Mouse (Mus musculus) heart, embryonic 11.5 days (tissue): ENCODE data around the gene Gorasp1. TPM values are rescaled to one million over a fixed set of nuclear protein-coding genes. Genes with fewer than 3 reads are reported as not detected.

ENCODE experiments used
- ATAC-seq: fragments of 200-750 bp; cut with Nextera tagmentation; replicated peaks from 2 replicates; pipeline ENCODE4 v1.8.0; 2017; ENCODE audit warnings: moderate library complexity; ENCODE audit not compliant: insufficient number of reproducible peaks, low FRiP score, low TSS enrichment
- H3K27ac ChIP-seq: fragments of 300-500 bp; sonication (generic); 2 replicates; pipeline ENCODE4 v1.5.1; 2014; ENCODE audit warnings: mild to moderate bottlenecking, low read depth, low read length
- H3K27me3 ChIP-seq: fragments of 300-500 bp; sonication (generic); 2 replicates; pipeline ENCODE4 v1.6.1; 2014; ENCODE audit warnings: mild to moderate bottlenecking, low read length, mixed read lengths; ENCODE audit not compliant: control insufficient read depth, insufficient read depth
- H3K36me3 ChIP-seq: fragments of 300-500 bp; sonication (generic); 2 replicates; pipeline ENCODE4 v1.6.1; 2014; ENCODE audit warnings: mild to moderate bottlenecking, low read length, moderate library complexity, mixed read lengths; ENCODE audit not compliant: control insufficient read depth, insufficient read depth
- H3K4me1 ChIP-seq: fragments of 300-500 bp; sonication (generic); 2 replicates; pipeline ENCODE4 v1.6.1; 2014; ENCODE audit warnings: low read length; ENCODE audit not compliant: control insufficient read depth, insufficient read depth
- H3K4me2 ChIP-seq: fragments of 300-500 bp; sonication (generic); 2 replicates; pipeline ENCODE4 v1.6.1; 2014; ENCODE audit warnings: mild to moderate bottlenecking, moderate library complexity
- H3K4me3 ChIP-seq: fragments of 300-500 bp; sonication (generic); 2 replicates; pipeline ENCODE4 v1.5.1; 2014; ENCODE audit warnings: low read depth, low read length
- H3K9ac ChIP-seq: fragments of 300-500 bp; sonication (generic); 2 replicates; pipeline ENCODE4 v1.6.1; 2014; ENCODE audit warnings: mild to moderate bottlenecking, low read depth, low read length, moderate library complexity
- H3K9me3 ChIP-seq: fragments of 300-500 bp; sonication (generic); replicated peaks from 2 replicates; pipeline ENCODE4 v1.6.1; 2016; ENCODE audit warnings: low read length; ENCODE audit not compliant: control insufficient read depth
- WGBS: fragments of 180-500 bp; shearing (Covaris S2); extraction: QIAGEN DNeasy Blood & Tissue Kit; methylation state at CpG from one replicate; pipeline ENCODE4 v1.1.7; 2014; ENCODE audit not compliant: insufficient replicate concordance; 5-methylcytosine and 5-hydroxymethylcytosine counted together
- polyA plus RNA-seq: library from polyadenylated mRNA; unstranded; fragments of >200 nt; fragmentation: Nextera tagmentation; extraction: Ambion mirVana; gene quantifications from 2 replicates; pipeline ENCODE4 v1.2.1, GENCODE M21; 2014

Gene Gorasp1
- 18.0 and 20.3 TPM in 2 replicates for polyA plus RNA-seq

DNA sequence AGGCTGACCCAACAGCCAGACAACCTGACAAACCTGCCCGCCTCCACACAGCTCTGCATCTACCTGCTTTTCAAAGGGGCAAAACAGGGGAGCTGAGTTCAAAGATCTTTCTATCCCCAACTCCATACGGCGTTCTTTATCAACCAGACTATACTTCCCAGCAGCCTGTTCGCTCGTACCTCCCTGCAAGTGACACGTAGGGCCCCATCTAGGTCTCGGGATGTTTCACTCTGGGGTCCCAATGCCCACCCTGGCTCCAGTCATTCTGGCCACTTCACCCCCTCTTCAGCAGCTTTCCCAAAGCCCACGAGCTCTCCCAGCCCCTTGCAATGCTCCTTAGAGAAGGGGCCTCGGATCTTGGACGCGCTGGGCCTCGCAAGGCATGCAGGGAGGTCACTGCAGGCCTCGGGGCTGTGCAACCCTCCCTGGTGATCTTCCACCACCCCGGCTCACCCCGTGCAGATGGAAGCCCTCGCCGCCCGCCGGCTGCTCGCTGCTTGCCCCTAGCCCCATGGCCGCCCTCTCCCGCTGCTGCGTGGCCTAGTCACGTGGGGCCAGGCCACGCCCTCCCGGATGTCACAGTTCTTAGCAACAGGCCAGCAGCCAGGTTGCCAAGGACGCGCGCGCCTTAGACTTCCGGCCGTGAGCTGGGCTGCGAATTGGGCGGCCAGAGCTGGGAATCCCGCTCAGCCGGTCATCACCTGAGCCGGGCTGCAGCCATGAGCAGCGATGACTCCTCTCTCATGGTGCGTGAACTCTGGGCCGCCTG lies at the start of gene Gorasp1, which contains the start of gene Ttc21a:
TSS of gene Gorasp1 (minus strand) at position 561 of the 769 bp plus-strand sequence.
TSS of gene Ttc21a (plus strand) at position 602 of the 769 bp plus-strand sequence.
- ATAC-seq, result peak; percentile 92

DNA sequence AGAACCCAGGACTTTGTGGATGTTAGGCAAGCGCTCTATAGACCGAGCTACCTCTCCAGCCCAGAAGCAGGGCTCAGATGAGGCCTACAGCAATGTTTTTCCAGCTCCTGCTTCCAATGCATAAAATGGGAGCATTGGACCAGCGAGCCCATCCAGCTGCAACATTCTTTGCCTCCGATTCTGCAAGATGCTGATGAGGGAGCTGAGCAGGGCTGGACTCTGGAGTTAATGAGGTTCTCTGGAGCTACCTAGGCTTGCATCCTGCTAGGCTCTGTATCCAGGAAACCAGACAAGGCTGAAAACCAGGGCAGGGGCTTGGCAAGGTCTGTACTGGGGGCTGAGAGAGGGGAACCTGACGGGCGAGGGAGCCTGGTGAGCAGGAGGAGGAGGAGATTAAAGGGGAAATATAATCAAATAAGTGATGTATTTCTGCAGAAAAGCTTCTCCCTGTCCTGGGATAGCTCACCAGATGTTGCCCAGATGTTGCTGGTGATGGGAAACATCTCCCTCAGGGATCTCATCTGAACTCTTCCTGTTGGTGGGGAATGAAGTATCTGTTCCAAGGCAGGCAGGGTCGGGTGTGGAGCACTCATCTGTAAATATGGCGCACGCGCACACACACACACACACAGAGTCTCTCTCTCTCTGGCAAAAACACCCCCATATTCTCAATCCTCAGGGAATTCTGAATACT lies 48.7 kb upstream of the Gorasp1 start:
- Histone ChIP-seq H3K36me3 (no peaks in the 10 kb centered on the region), H3K9ac (no peak overlapping the region), H3K27me3 (no peaks in the 10 kb centered on the region), H3K9me3 (no peaks in the 10 kb centered on the region), H3K27ac (no peak overlapping the region), H3K4me2 (no peak overlapping the region), H3K4me3 (no peak overlapping the region), H3K4me1 (peaks cover 29% of the 10 kb centered on the region)
- 77% methylated on average over 10 of the region's 10 CpGs for WGBS
- no peak for ATAC-seq

More for the DNA sequence above, at the start of gene Gorasp1, which contains the start of gene Ttc21a:
- Histone ChIP-seq H3K4me1 (peaks cover 6% of the 10 kb centered on the region; the same call in 1 of the 2 replicates), H3K9me3 (no peaks in the 10 kb centered on the region), H3K9ac (peak within 1 kb of the TSS; percentile 76), H3K27me3 (no peaks in the 10 kb centered on the region), H3K36me3 (0 out of 2 replicates have a peak, but pooled peaks cover 6% of the 10 kb centered on the region), H3K4me2 (peak within 1 kb of the TSS; percentile 93), H3K27ac (peak within 1 kb of the TSS; percentile 50; the same call in 1 of the 2 replicates), H3K4me3 (peak within 1 kb of the TSS; percentile 59)
- WGBS, result 3% methylated on average over 40 of the region's 40 CpGs

- ATAC-seq, result no peak
- peak within 1 kb of the TSS; percentile 98 for H3K27ac ChIP-seq
Observed at GRCm38 (mm10) chr9:119984536-119985011, 47.2 kb upstream of the Gorasp1 start, which contains the start of gene Csrnp1. Csrnp1 (minus strand) TSS chr9:119984658.

DNA sequence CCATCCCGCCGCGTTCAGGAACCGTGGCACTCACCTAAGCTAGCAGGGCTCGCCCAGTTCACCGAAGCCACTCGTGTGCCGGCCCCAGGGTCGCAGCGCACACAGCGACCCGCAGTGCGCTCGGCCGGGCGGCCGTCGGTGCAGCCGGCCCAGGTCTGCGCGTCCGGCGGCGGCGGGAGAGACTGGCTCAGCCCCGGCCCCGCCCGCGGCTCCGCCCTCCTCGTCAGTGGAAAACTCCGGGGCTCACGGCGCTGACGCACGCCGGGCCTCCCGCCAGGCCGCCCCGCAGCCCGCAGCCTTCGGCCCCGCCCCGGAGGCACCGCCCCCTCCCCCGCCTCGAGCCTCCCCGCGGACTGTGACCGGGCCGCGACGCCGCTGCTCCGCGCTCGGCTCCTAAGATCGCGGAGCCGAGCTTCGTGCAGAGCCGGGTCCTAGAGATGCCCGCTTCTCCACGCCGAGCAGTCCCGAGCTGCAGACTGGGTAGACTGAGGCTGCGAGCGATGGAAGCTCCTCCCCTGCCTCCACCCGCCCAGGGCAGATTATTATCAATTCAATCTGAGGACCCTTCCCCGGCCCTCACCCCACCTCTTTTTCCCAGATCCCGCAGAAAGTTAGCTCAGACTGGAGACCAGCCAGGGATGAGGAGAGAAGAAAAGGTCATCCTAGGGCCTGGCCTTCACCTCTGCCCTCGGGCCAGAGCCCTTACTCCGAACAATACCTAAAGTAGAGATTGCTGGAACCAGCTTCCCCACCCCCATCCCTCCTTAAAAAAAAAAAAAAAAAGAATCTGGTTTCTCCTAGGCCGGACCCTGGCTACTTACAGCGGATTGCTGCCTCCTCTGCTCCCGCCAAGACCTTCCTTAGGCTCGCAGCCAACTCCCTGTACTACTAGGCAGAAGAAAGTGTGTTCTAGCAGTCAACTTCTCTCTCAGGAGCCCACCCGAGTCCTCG lies 46.5 kb upstream of the Gorasp1 start:
- Histone ChIP-seq H3K9ac (peak overlapping the region; percentile 84), H3K36me3 (no peaks in the 10 kb centered on the region), H3K4me1 (peaks cover 50% of the 10 kb centered on the region), H3K4me3 (peak overlapping the region; percentile 75), H3K4me2 (peak overlapping the region; percentile 95), H3K9me3 (no peaks in the 10 kb centered on the region), H3K27me3 (no peaks in the 10 kb centered on the region), H3K27ac (peak overlapping the region; percentile 98)
- ATAC-seq, result peak; percentile 83
- 1% methylated on average over 66 of the region's 79 CpGs for WGBS

More at GRCm38 (mm10) chr9:119984536-119985011, 47.2 kb upstream of the Gorasp1 start, which contains the start of gene Csrnp1:
- no peaks in the 10 kb centered on the region for H3K36me3 ChIP-seq
- no peaks in the 10 kb centered on the region for H3K27me3 ChIP-seq
- H3K9ac ChIP-seq, result peak within 1 kb of the TSS; percentile 84
- peak within 1 kb of the TSS; percentile 95 for H3K4me2 ChIP-seq
- WGBS, result 6% methylated on average over 14 of the region's 14 CpGs
- H3K9me3 ChIP-seq, result no peaks in the 10 kb centered on the region
- H3K4me1 ChIP-seq, result peaks cover 43% of the 10 kb centered on the region
- peak within 1 kb of the TSS; percentile 75 for H3K4me3 ChIP-seq

DNA sequence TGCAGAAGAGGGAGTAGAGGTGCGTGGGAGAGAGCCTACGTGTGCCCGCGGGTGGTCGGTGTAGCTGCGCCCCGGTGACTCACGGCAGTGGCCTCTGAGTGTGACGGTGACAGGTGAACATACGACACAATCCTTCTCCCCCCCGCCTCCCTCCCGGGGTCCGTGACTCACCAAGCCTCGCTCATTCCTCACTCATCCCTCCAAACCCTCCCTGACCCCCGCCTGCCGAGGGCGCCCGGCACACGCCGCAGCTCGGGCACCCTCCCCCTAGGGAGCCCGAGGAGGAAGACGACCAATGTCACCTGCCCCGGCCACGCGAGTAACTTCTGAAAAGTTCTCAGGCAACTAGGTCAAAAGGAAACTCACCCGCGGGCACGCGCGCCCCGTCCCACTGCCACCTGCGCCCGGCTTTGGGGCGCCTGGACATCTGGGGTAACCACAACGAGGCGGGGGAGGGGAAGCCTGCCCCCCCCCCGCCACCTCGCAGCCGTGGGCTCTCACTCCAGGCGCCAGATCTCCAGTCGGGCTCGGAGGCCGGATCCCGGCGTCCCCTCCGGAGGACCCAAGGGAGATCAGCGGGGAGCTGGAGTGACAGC lies 45.7 kb upstream of the Gorasp1 start:
- H3K9ac ChIP-seq, result peak overlapping the region; percentile 84
- H3K4me2 ChIP-seq, result peak overlapping the region; percentile 95
- WGBS, result under 1% methylated on average over 45 of the region's 48 CpGs
- no peaks in the 10 kb centered on the region for H3K9me3 ChIP-seq
- peak overlapping the region; percentile 75 for H3K4me3 ChIP-seq
- peak overlapping the region; percentile 98 for H3K27ac ChIP-seq
- peaks cover 58% of the 10 kb centered on the region for H3K4me1 ChIP-seq
- no peaks in the 10 kb centered on the region for H3K27me3 ChIP-seq
- no peaks in the 10 kb centered on the region for H3K36me3 ChIP-seq
- ATAC-seq, result peak; percentile 27; the same call in 1 of the 2 replicates

GRCm38 (mm10) chr9:119982241-119982811 lies 45.0 kb upstream of the Gorasp1 start:
- no peaks in the 10 kb centered on the region for H3K27me3 ChIP-seq
- no peaks in the 10 kb centered on the region for H3K9me3 ChIP-seq
- peak overlapping the region; percentile 98 for H3K27ac ChIP-seq
- H3K36me3 ChIP-seq, result no peaks in the 10 kb centered on the region
- H3K4me2 ChIP-seq, result peak overlapping the region; percentile 95
- H3K4me1 ChIP-seq, result peaks cover 65% of the 10 kb centered on the region
- H3K9ac ChIP-seq, result peak overlapping the region; percentile 84
- peak overlapping the region; percentile 75 for H3K4me3 ChIP-seq
- WGBS, result 1% methylated on average over 11 of the region's 11 CpGs
- peak; percentile 56 for ATAC-seq
